ENCODE assay signal across 9 mouse cellular contexts in genomic region chr3:37556412-37557113, GRCm38 (mm10).
A peak's percentile ranks its signal among the peaks of the same experiment; 100 is the strongest.
DNase-seq lines count a peak whose midpoint lies in the region; ATAC-seq and TF ChIP-seq lines count a peak whose summit lies in the region.
"Had no signal": no experiment of that assay in that cellular context is flagged by ENCODE, and none has a peak within 500 bp of the region (broad histone marks: within the 10 kb centered on the region; RNA-seq: fewer than 3 reads in every experiment).

No protein-coding gene starts in this region.

- TF ChIP-seq POLR2A in lung, adult 2 months (IDR thresholded peaks at IDR 0.05; ENCODE audit: borderline replicate concordance, extremely low read depth, low read depth, low read length) = no peak

- no peak for TF ChIP-seq CTCF in lung, adult 2 months (IDR thresholded peaks at IDR 0.05; ENCODE audit: insufficient read depth, low read length)
- TF ChIP-seq CTCF in kidney, postnatal 0 days (IDR thresholded peaks at IDR 0.05; ENCODE audit: low read depth) = no peak

- 25% methylated on average over 7 of the region's 7 CpGs for WGBS in lung, embryonic 15.5 days
- WGBS in lung, adult 2 months = 22% methylated on average over 7 of the region's 7 CpGs
- WGBS in kidney, postnatal 0 days = 9% methylated on average over 7 of the region's 7 CpGs
- WGBS in stomach, embryonic 15.5 days = 20% methylated on average over 7 of the region's 7 CpGs

- H3K27ac ChIP-seq in lung, embryonic 15.5 days = peak overlapping the region; percentile 67
- H3K27ac ChIP-seq in kidney, postnatal 0 days = peak overlapping the region; percentile 74
- peak overlapping the region; percentile 85 for H3K27ac ChIP-seq in stomach, embryonic 15.5 days

- no peak overlapping the region for H3K9ac ChIP-seq in lung, embryonic 15.5 days
- H3K9ac ChIP-seq in kidney, postnatal 0 days (ENCODE audit: low read depth, low read length) = no peak overlapping the region
- H3K9ac ChIP-seq in stomach, embryonic 15.5 days = no peak overlapping the region

- H3K4me3 ChIP-seq in lung, embryonic 15.5 days = no peak overlapping the region
- H3K4me3 ChIP-seq in lung, adult 2 months (replicated peaks; ENCODE audit: extremely low read depth, low read depth, low read length) = no peak overlapping the region
- H3K4me3 ChIP-seq in kidney, postnatal 0 days (replicated peaks; ENCODE audit: low read depth, low read length) = no peak overlapping the region
- H3K4me3 ChIP-seq in stomach, embryonic 15.5 days (replicated peaks) = no peak overlapping the region

- no peak for DNase-seq in lung, adult 2 months
- DNase-seq in forelimb bud, embryonic 11.5 days (ENCODE audit: low read depth, low spot score) = peak; percentile 18
- peak; percentile 92 for DNase-seq in kidney, postnatal 0 days (ENCODE audit: low spot score)
- DNase-seq in thymus, postnatal 10 days (ENCODE audit: low spot score in 2 of 2) = no peak
- DNase-seq in urinary bladder, adult 2 months (ENCODE audit: low spot score) = no peak
- DNase-seq in spleen, postnatal 14 days (ENCODE audit: low spot score in 2 of 2) = no peak
- DNase-seq: cerebellum, postnatal 14 days had no signal

- H3K9me3 ChIP-seq in lung, embryonic 15.5 days = no peaks in the 10 kb centered on the region
- H3K9me3 ChIP-seq in kidney, postnatal 0 days (replicated peaks; ENCODE audit: low read length) = no peaks in the 10 kb centered on the region
- H3K9me3 ChIP-seq in stomach, embryonic 15.5 days = no peaks in the 10 kb centered on the region

- no peak overlapping the region for H3K4me2 ChIP-seq in lung, embryonic 15.5 days
- H3K4me2 ChIP-seq in kidney, postnatal 0 days (ENCODE audit: low read length) = no peak overlapping the region
- H3K4me2 ChIP-seq in stomach, embryonic 15.5 days = 0 out of 2 replicates have a peak overlapping the region, but pooled peaks have one; percentile 5

- no peak for ATAC-seq in lung, embryonic 15.5 days (ENCODE audit: borderline replicate concordance, extremely low read depth, low FRiP score, low TSS enrichment)
- no peak; the same call in 1 of the 2 replicates for ATAC-seq in kidney, postnatal 0 days (replicated peaks; ENCODE audit: low FRiP score, low read depth)
- no peak for ATAC-seq in stomach, embryonic 15.5 days (ENCODE audit: insufficient read depth, low FRiP score, low read depth)

- no peaks in the 10 kb centered on the region for H3K36me3 ChIP-seq in lung, embryonic 15.5 days
- H3K36me3 ChIP-seq in kidney, postnatal 0 days (ENCODE audit: insufficient read depth, low read length) = no peaks in the 10 kb centered on the region
- no peaks in the 10 kb centered on the region for H3K36me3 ChIP-seq in stomach, embryonic 15.5 days

- H3K4me1 ChIP-seq in lung, embryonic 15.5 days = peaks cover 14% of the 10 kb centered on the region
- H3K4me1 ChIP-seq in lung, adult 2 months (ENCODE audit: control insufficient read depth, insufficient read depth, low read length) = peaks cover 8% of the 10 kb centered on the region
- 0 out of 2 replicates have a peak, but pooled peaks cover 8% of the 10 kb centered on the region for H3K4me1 ChIP-seq in kidney, postnatal 0 days (replicated peaks; ENCODE audit: insufficient read depth, low read length)
- H3K4me1 ChIP-seq in stomach, embryonic 15.5 days = peaks cover 16% of the 10 kb centered on the region

- no peaks in the 10 kb centered on the region for H3K27me3 ChIP-seq in lung, embryonic 15.5 days
- H3K27me3 ChIP-seq in kidney, postnatal 0 days (ENCODE audit: insufficient read depth, low read length) = no peaks in the 10 kb centered on the region
- H3K27me3 ChIP-seq in stomach, embryonic 15.5 days (replicated peaks) = no peaks in the 10 kb centered on the region

Comparison
In these comparisons a context has a peak if more than half of its experiments do, and no peak if none do; other contexts are left out.
1. DNase-seq: peak in forelimb bud, embryonic 11.5 days (single experiment) and kidney, postnatal 0 days (single experiment); none in lung, adult 2 months (single experiment), thymus, postnatal 10 days (0 of 2), urinary bladder, adult 2 months (single experiment) and spleen, postnatal 14 days (0 of 2).
2. Peak in every context shown above with its lines, with median percentiles within 50 percentile points of each other: H3K27ac ChIP-seq.